Mouse (Mus musculus) gastrocnemius, postnatal 14 days (tissue): ENCODE data around the gene Slc5a10. TPM values are rescaled to one million over a fixed set of nuclear protein-coding genes. Genes with fewer than 3 reads are reported as not detected.
"Not testable (repeated sequence)": the region's sequence is repeated elsewhere in the genome, so short reads cannot be mapped to it uniquely, and the experiment has no call there.

Experiments used
- DNase-seq: peaks from one replicate; pipeline ENCODE4 v3.0.0; 2021; ENCODE audit warnings: mixed read lengths
- intact Hi-C: fragments of 180-260 bp; cut with DNase I; formaldehyde crosslinking; loops from one replicate; pipeline ENCODE4 v1.15.1; 2025; ENCODE audit warnings: low total_unique reads
- total RNA-seq, 2 experiments: library from RNA; stranded (reverse); gene quantifications; 2 replicates each; pipeline ENCODE4 v1.2.3; 2021

The Slc5a10 gene
- total RNA-seq, 2 experiments from 2014 or later = not detected

DNA sequence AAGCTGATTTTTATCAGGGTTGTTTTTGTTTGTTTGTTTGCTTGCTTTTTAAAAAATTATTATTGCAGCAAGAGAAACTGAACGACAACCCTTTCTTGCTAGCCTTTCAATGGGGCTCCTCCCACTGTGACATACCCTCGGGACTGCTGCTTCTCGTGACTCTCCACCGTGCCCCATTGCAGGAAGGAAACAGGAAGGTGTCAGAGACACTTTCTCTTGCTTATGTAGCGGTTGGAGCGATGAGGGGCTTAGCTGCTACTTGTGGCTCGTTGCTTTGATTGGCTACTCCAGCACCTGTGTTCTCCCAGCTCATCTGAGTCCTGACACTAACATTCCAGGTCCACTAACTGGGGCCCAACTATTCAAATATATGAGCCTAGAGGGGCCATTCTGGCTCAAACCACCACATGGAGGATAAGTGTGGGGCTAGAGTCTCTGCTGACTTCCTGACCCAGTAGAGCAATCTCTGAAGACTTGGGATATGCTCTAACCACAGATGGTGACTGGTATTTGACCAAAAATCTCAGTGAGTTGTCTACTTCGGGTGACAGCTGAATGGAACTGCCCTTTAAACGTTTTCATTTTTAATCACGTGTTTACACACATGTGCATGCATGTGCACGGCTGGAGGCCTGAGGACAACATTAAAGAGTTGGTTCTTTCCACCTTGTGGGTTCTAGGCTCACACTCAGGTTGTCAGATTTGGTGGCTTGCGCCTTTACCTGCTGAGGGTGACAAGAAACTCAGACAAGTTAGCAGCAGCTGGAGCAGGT, 81.7 kb downstream of the Slc5a10 start:
- no peak for DNase-seq
- intact Hi-C loops = loop anchor here (10.0 kb wide), 1 partner anchor 1774 kb away; no protein-coding TSS in a partner anchor

DNA sequence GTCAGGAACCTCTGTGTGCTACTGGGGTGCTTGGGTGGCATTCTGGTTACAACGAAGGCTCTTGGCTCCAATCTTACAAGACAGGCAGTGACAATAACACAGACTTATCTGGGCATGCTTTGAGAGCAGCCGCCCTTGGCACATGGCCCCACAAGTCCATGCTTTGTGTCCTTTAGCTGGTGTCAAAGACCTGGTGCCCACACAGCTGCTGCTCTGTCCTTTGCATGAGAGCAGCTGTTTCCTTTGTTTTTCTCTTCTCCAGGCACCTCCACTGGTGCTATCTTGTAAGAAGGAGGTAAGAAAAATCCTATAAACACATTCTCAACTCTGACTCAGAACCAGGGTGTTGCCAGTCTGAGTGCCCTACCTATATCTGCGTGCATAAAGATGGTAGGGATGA, 82.8 kb downstream of the Slc5a10 start:
- intact Hi-C loops = loop anchor here (10.0 kb wide), 1 partner anchor 1773 kb away; no protein-coding TSS in a partner anchor
- no peak for DNase-seq

GRCm38 (mm10) chr11:61637413-61637812, 83.2 kb downstream of the Slc5a10 start:
- DNase-seq = no peak
- intact Hi-C loops = loop anchor here (10.0 kb wide), 1 partner anchor 1773 kb away; no protein-coding TSS in a partner anchor

DNA sequence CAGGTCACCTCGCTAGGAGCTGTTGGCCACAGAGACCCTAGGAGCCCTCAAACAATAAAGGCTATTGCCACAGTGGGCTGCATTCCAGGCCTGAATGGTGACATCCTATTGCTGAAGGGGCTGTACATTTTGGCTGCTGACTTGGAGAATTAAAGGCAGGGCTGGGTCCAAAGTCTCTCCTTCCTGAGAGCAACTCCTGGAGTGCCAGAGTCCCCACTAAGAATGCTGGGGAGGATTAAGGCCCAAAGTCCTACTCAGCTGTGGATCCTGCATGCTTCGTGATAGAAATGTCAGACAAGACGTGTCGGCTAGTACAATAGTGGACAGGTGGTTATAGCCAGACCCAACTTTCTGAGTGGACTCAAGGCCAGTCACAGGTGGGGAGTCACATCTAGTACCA, 84.3 kb downstream of the Slc5a10 start:
- intact Hi-C loops = loop anchor here (10.0 kb wide), 1 partner anchor 1772 kb away; no protein-coding TSS in a partner anchor
- DNase-seq = not testable (repeated sequence)

DNA sequence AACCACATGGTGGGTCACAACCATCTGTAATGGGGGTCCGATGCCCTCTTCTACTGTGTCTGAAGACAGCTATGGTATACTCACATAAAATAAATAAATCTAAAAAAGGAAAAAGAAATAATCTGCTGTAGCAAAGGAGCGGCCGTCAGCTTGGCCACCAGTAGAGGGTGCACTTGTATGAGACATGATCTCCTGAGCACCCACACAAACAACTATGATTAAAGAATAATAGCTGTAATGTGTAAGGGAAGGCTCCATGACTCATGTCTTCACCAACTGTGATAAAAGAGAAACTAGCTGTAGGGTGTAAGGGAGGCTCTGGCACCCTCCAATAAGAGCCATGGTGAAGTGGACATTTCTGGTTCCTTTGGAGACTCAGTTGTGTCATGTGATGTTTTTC, 91.0 kb downstream of the Slc5a10 start:
- no peak for DNase-seq
- intact Hi-C loops = loop anchor here (5.0 to 10.0 kb wide), 2 partner anchors 112 to 1765 kb away; no protein-coding TSS in a partner anchor

GRCm38 (mm10) chr11:61626509-61626908, 94.1 kb downstream of the Slc5a10 start:
- no peak for DNase-seq
- intact Hi-C loops = loop anchor here (5.0 kb wide), 1 partner anchor 109 kb away; no protein-coding TSS in a partner anchor

GRCm38 (mm10) chr11:61625136-61625535, 95.5 kb downstream of the Slc5a10 start:
- DNase-seq = no peak
- intact Hi-C loops = loop anchor here (5.0 kb wide), 1 partner anchor 108 kb away; no protein-coding TSS in a partner anchor

Other genes starting within 250 kb of the Slc5a10 start
- gene Mfap4, start 235.4 kb downstream of the Slc5a10 start, total RNA-seq = 100 to 1,000 TPM; 142 to 192 TPM
- gene Mapk7, start 226.4 kb downstream of the Slc5a10 start, total RNA-seq = 1 to 10 TPM; 5.9 TPM
- gene B9d1, start 215.7 kb downstream of the Slc5a10 start, total RNA-seq = 1 to 10 TPM; 7.6 to 7.9 TPM
- 10 to 100 TPM; 19.4 to 24.8 TPM for gene Epn2, start 141.1 kb downstream of the Slc5a10 start, total RNA-seq
- 1 to 10 TPM; 7.0 to 9.9 TPM for gene Grap, start 67.6 kb downstream of the Slc5a10 start, total RNA-seq
- gene Fam83g, start 36.7 kb downstream of the Slc5a10 start, total RNA-seq = under 1 TPM; 0.09 to 0.10 TPM
- 1 to 10 TPM; 4.2 to 5.4 TPM for gene Prpsap2, start 41.3 kb upstream of the Slc5a10 start, total RNA-seq
- gene Ulk2, start 134.2 kb upstream of the Slc5a10 start, total RNA-seq = 10 to 100 TPM; 54.6 to 55.8 TPM
- 1 to 10 TPM; 8.0 to 9.5 TPM for gene Akap10, start 209.4 kb upstream of the Slc5a10 start, total RNA-seq
- gene Specc1, start 235.9 kb upstream of the Slc5a10 start, total RNA-seq = 1 to 10 TPM; 5.0 to 5.4 TPM